In genomic region chr9:86817673-86818072, GRCm38 (mm10) we compare ENCODE assay signal across 21 mouse cellular contexts.
A peak's percentile ranks its signal among the peaks of the same experiment; 100 is the strongest.
DNase-seq lines count a peak whose midpoint lies in the region; ATAC-seq and TF ChIP-seq lines count a peak whose summit lies in the region.
"Had no signal": no experiment of that assay in that cellular context is flagged by ENCODE, and none has a peak within 500 bp of the region (broad histone marks: within the 10 kb centered on the region; RNA-seq: fewer than 3 reads in every experiment).

No protein-coding gene starts in this region.

- no peak for TF ChIP-seq RAD21 in CH12.LX (IDR thresholded peaks at IDR 0.05; ENCODE audit: low read depth, low read length)

- no peak overlapping the region for H3K4me2 ChIP-seq in midbrain, embryonic 15.5 days
- no peak overlapping the region for H3K4me2 ChIP-seq in midbrain, embryonic 16.5 days (ENCODE audit: low read length)
- H3K4me2 ChIP-seq in CH12.LX (ENCODE audit: insufficient read depth, low read depth, poor library complexity, severe bottlenecking): no peak overlapping the region

- TF ChIP-seq CTCF in CH12.LX (conservative IDR thresholded peaks at IDR 0.05 in 1 of 2, IDR thresholded peaks at IDR 0.05 in 1 of 2; ENCODE audit: low read depth in 2 of 2, low read length in 2 of 2): no peak

- H3K4me3 ChIP-seq in midbrain, embryonic 15.5 days: no peak overlapping the region
- H3K4me3 ChIP-seq in midbrain, embryonic 16.5 days (ENCODE audit: low read depth, low read length): no peak overlapping the region
- H3K4me3 ChIP-seq in CH12.LX (replicated peaks in 1 of 3; ENCODE audit: low read depth in 2 of 3, low read length in 2 of 3, poor library complexity in 1 of 3): no peak overlapping the region

- H3K36me3 ChIP-seq in midbrain, embryonic 15.5 days (replicated peaks): 0 out of 2 replicates have a peak, but pooled peaks cover 3% of the 10 kb centered on the region
- H3K36me3 ChIP-seq in midbrain, embryonic 16.5 days (ENCODE audit: control insufficient read depth, insufficient read depth, low read length): peaks cover 16% of the 10 kb centered on the region
- H3K36me3 ChIP-seq in CH12.LX (replicated peaks in 1 of 2; ENCODE audit: control insufficient read depth in 1 of 2, insufficient read depth in 1 of 2, low read length in 1 of 2): no peaks in the 10 kb centered on the region
- H3K36me3 ChIP-seq: G1E had no signal

- intact Hi-C loops in heart, postnatal 36 days (cut with DNase I): no loop called here

- TF ChIP-seq EP300 in CH12.LX (IDR thresholded peaks at IDR 0.05; ENCODE audit: low read length): no peak

- no peaks in the 10 kb centered on the region for H3K79me2 ChIP-seq in CH12.LX (replicated peaks; ENCODE audit: control insufficient read depth, extremely low read depth, insufficient read depth, poor library complexity, severe bottlenecking)

- no peak for TF ChIP-seq POLR2A in CH12.LX (IDR thresholded peaks at IDR 0.05; ENCODE audit: low read depth, low read length)

- in situ Hi-C loops in CH12.LX (cut with MboI; ENCODE audit: low pct_ligation_motif_present, low pct_unique_long_range_greater_than_20kb, low sequenced_read_pairs): no loop called here

- WGBS in midbrain, embryonic 15.5 days: 53% methylated on average over 4 of the region's 4 CpGs
- 60% methylated on average over 4 of the region's 4 CpGs for WGBS in midbrain, embryonic 16.5 days

- no peaks in the 10 kb centered on the region for H3K27me3 ChIP-seq in midbrain, embryonic 15.5 days (replicated peaks)
- no peaks in the 10 kb centered on the region for H3K27me3 ChIP-seq in midbrain, embryonic 16.5 days (ENCODE audit: control insufficient read depth, insufficient read depth, low read depth, low read length)
- H3K27me3 ChIP-seq in CH12.LX (replicated peaks): no peaks in the 10 kb centered on the region

- no peaks in the 10 kb centered on the region for H3K9me3 ChIP-seq in midbrain, embryonic 15.5 days
- no peaks in the 10 kb centered on the region for H3K9me3 ChIP-seq in midbrain, embryonic 16.5 days (replicated peaks; ENCODE audit: control insufficient read depth, low read length, poor library complexity, severe bottlenecking)
- no peaks in the 10 kb centered on the region for H3K9me3 ChIP-seq in CH12.LX (replicated peaks; ENCODE audit: low read length)
- H3K9me3 ChIP-seq: G1E had no signal

- DNase-seq in heart, adult 11 months: peak; percentile 34
- no peak for DNase-seq in heart, postnatal 36 days
- DNase-seq in CH12.LX (ENCODE audit: extremely low read depth): no peak
- DNase-seq: adrenal gland, adult 2 months; adrenal gland, adult 8-10 months; adrenal gland, postnatal 10 days; adrenal gland, postnatal 14 days; adrenal gland, postnatal 25 days; adrenal gland, postnatal 36 days; B cell, adult 2 months; cerebellum, adult 11 months; cerebellum, adult 11-12 months; cerebellum, adult 18-20 months; cerebellum, adult 2 months; cerebellum, adult 8-10 months had no signal

- dilution Hi-C loops in CH12.LX (cut with MboI; ENCODE audit: extremely low pct_ligation_motif_present, extremely low pct_unique_long_range_greater_than_20kb, low sequenced_read_pairs): no loop called here

- H3K4me1 ChIP-seq in midbrain, embryonic 15.5 days: no peaks in the 10 kb centered on the region
- no peaks in the 10 kb centered on the region for H3K4me1 ChIP-seq in midbrain, embryonic 16.5 days (ENCODE audit: control insufficient read depth, insufficient read depth, low read length)
- no peaks in the 10 kb centered on the region for H3K4me1 ChIP-seq in CH12.LX (ENCODE audit: control insufficient read depth in 1 of 2, insufficient read depth in 2 of 2)

- H3K9ac ChIP-seq in midbrain, embryonic 15.5 days: no peak overlapping the region
- no peak overlapping the region for H3K9ac ChIP-seq in midbrain, embryonic 16.5 days (ENCODE audit: low read depth, low read length)
- no peak overlapping the region for H3K9ac ChIP-seq in CH12.LX (ENCODE audit: insufficient read depth, low read depth)

- no peak overlapping the region for H3K27ac ChIP-seq in midbrain, embryonic 15.5 days
- H3K27ac ChIP-seq in midbrain, embryonic 16.5 days (ENCODE audit: low read length): no peak overlapping the region
- no peak overlapping the region for H3K27ac ChIP-seq in CH12.LX (ENCODE audit: insufficient read depth, low read depth)

- 0 out of 2 replicates have a peak, but pooled peaks have one; percentile 51 for ATAC-seq in midbrain, embryonic 15.5 days (replicated peaks)
- ATAC-seq in midbrain, embryonic 16.5 days: no peak
- ATAC-seq in activated CD4-positive, CD25-positive, alpha-beta regulatory T cell, adult 4 months: no peak
- ATAC-seq: CD4-positive, CD25-positive, alpha-beta regulatory T cell, adult 4 months; Patski had no signal

TF ChIP-seq in CH12.LX, 34 proteins besides CTCF, POLR2A, EP300 and RAD21:
- no peak for TF ChIP-seq ELF1 (IDR thresholded peaks at IDR 0.05; ENCODE audit: low read depth, low read length)
- peak; percentile 55 for TF ChIP-seq ZKSCAN1 (IDR thresholded peaks at IDR 0.05; ENCODE audit: borderline replicate concordance, low read depth, low read length)
- TF ChIP-seq NRF1 (IDR thresholded peaks at IDR 0.05; ENCODE audit: low read depth, low read length): no peak
TF ChIP-seq in CH12.LX: peak in this region for 1.
